Mouse (Mus musculus) liver, postnatal 0 days (tissue): ENCODE measurements at regions not wholly inside any gene's neighbourhood (a gene's known extent, or its start where the extent isn't known, plus 50 kb on each side); places are given as distances from the start of the nearest gene placed in this dataset.

Experiments used
- CTCF ChIP-seq: sonication (generic); IDR thresholded peaks from 2 replicates; pipeline ENCODE4 v1.5.1; 2016; ENCODE audit warnings: antibody characterized with exemption, low read depth
- EP300 ChIP-seq: IDR thresholded peaks from 2 replicates; pipeline ENCODE4 v1.6.1; 2016; ENCODE audit warnings: antibody characterized with exemption, low read depth, mild to moderate bottlenecking

- no peak for TF ChIP-seq CTCF
- no peak for TF ChIP-seq EP300
These were observed 300.8 kb downstream of the Gpat3 start for GRCm38 (mm10) chr5:101146345-101146744.
